Mouse (Mus musculus): ENCODE results near the gene Tomm40.

Tomm40 gene

GRCm38 (mm10) chr7:19744590-19745385, 29.6 kb upstream of the Tomm40 start:
- DNase-seq (ENCODE audit: low spot score) = no peak

- DNase-seq (ENCODE audit: low spot score) = no peak
Measured at GRCm38 (mm10) chr7:19743791-19744190, 28.6 kb upstream of the Tomm40 start.

GRCm38 (mm10) chr7:19742468-19742867, 27.2 kb upstream of the Tomm40 start:
- no peak for DNase-seq (ENCODE audit: low spot score)

GRCm38 (mm10) chr7:19741329-19742031, 26.2 kb upstream of the Tomm40 start:
- no peak for DNase-seq (ENCODE audit: low spot score)

- DNase-seq (ENCODE audit: low spot score) = no peak
Measured at GRCm38 (mm10) chr7:19740269-19740668, 25.0 kb upstream of the Tomm40 start.

- no peak for DNase-seq (ENCODE audit: low spot score)
Measured at GRCm38 (mm10) chr7:19738771-19739170, 23.5 kb upstream of the Tomm40 start.

GRCm38 (mm10) chr7:19736389-19737057, 21.3 kb upstream of the Tomm40 start:
- DNase-seq (ENCODE audit: low spot score) = no peak

- DNase-seq (ENCODE audit: low spot score) = no peak
Measured at GRCm38 (mm10) chr7:19734178-19734666, 19.0 kb upstream of the Tomm40 start.

GRCm38 (mm10) chr7:19726541-19726940, 11.3 kb upstream of the Tomm40 start:
- DNase-seq (ENCODE audit: low spot score) = no peak

- DNase-seq (ENCODE audit: low spot score) = no peak
Measured at GRCm38 (mm10) chr7:19724167-19724566, 8.9 kb upstream of the Tomm40 start.

- DNase-seq (ENCODE audit: low spot score) = no peak
Measured at GRCm38 (mm10) chr7:19722754-19723195, 7.5 kb upstream of the Tomm40 start.

- DNase-seq (ENCODE audit: low spot score) = no peak
Measured at GRCm38 (mm10) chr7:19719200-19719599, 4.0 kb upstream of the Tomm40 start.

GRCm38 (mm10) chr7:19718297-19718952, 3.2 kb upstream of the Tomm40 start:
- DNase-seq (ENCODE audit: low spot score) = no peak

- no peak for DNase-seq (ENCODE audit: low spot score)
Measured at GRCm38 (mm10) chr7:19717346-19717745, 2.1 kb upstream of the Tomm40 start.

- no peak for DNase-seq (ENCODE audit: low spot score)
Measured at GRCm38 (mm10) chr7:19716822-19717221, 1.6 kb upstream of the Tomm40 start.

- no peak for DNase-seq (ENCODE audit: low spot score)
Measured at GRCm38 (mm10) chr7:19716055-19716682, 931 bp upstream of the Tomm40 start.

GRCm38 (mm10) chr7:19714836-19715235, 402 bp downstream of the Tomm40 start:
- no peak for DNase-seq (ENCODE audit: low spot score)

- DNase-seq (ENCODE audit: low spot score) = no peak
Measured at GRCm38 (mm10) chr7:19713598-19713997, 1.6 kb downstream of the Tomm40 start.

GRCm38 (mm10) chr7:19713196-19713595, 2.0 kb downstream of the Tomm40 start:
- DNase-seq (ENCODE audit: low spot score) = no peak

GRCm38 (mm10) chr7:19712414-19712813, 2.8 kb downstream of the Tomm40 start:
- no peak for DNase-seq (ENCODE audit: low spot score)

GRCm38 (mm10) chr7:19710650-19711049, 4.6 kb downstream of the Tomm40 start:
- DNase-seq (ENCODE audit: low spot score) = no peak

GRCm38 (mm10) chr7:19705271-19705670, 10.0 kb downstream of the Tomm40 start:
- DNase-seq (ENCODE audit: low spot score) = no peak
